Mouse (Mus musculus): ENCODE results near the gene Ino80b. TPM values are rescaled to one million over a fixed set of nuclear protein-coding genes. Genes with fewer than 3 reads are reported as not detected.
A peak's percentile ranks its signal among the peaks of the same experiment; 100 is the strongest.

The Ino80b gene
- total RNA-seq, 2 experiments from 2014 or later, result 24.9 to 26.4 TPM

DNA sequence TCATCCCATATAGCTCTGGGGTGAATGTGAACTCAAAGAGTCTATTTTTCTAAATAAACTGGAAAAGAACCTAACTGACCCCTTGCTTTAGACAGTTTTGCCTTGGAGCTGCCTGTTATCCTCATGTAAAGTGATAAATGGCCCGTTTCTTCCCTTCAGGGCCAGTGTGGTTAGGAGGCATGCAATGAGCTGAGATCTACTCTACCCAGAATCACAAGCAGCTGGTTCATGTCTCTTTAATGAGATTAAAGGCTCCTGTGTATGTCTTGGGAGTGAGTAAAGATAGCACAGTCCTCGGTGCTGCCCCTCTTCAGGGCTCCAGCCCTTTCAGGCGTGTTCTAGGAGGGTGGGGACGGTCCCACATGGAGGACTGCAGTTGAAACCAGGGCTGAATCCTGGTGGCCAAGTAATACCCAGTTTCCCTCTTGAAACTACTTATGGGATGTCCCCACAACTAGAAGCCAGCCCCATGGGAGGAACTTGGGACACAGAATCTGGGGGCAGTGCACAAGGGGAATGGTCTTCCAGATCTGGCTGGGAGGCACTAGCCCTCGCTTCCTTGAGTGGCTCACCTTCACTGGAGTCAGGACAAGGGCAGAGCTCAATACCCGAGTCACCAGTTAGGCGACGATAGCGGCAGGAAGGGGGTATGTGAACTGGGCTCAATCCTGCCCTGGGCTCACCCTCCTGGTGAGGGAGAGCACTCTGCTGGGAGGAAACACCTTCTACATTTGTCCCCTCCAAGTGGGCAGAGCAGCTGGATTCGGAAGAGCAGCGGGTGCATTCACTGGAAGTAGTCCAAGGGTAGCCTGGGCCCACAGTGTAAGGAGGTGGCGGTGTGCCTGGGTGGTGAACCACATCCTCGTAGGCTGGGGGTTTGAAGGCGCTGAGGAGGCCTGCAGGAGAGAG is 6.2 kb downstream of the Ino80b start:
- intact Hi-C loops (cut with DNase I), result loop anchor here (5.0 kb wide), 1 partner anchor 38 kb away; the partner anchor contains the start of genes 1700003E16Rik and Wdr54
- DNase-seq, result no peak

DNA sequence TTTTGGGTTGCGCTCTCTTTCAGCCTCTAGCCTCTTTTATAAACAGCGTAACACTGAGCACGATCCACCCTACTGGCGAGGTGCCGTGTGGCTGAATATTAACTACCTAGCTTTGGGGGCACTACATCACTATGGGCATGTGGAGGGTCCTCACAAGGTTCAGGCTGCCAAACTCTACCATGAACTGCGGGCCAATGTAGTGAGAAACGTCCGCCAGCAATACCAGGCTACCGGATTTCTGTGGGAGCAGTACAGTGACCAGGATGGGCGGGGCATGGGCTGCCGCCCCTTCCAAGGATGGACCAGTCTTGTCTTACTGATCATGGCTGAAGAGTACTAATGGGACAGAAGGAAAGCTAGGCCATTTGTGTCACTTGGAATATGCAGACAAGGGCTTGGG is 6.9 kb downstream of the Ino80b start:
- no peak for DNase-seq
- intact Hi-C loops (cut with DNase I), result loop anchor here (5.0 kb wide), 1 partner anchor 39 kb away; the partner anchor contains the start of genes 1700003E16Rik and Wdr54

DNA sequence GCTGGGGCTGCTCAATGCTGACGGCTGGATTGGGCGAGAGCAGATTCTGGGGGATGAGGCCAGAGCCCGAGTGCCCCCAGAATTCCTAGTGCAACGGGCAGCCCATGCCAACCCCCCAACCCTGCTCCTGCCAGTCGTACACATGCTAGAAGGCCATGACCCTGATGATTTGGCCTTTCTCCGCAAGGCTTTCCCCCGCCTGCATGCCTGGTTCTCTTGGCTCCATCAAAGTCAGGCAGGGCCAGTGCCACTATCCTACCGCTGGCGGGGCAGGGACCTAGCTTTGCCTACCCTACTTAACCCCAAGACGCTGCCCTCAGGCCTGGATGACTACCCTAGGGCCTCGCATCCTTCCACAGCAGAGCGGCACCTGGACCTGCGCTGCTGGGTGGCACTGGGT is 7.6 kb downstream of the Ino80b start:
- intact Hi-C loops (cut with DNase I), result loop anchor here (5.0 kb wide), 1 partner anchor 40 kb away; the partner anchor contains the start of genes 1700003E16Rik and Wdr54
- DNase-seq, result no peak

DNA sequence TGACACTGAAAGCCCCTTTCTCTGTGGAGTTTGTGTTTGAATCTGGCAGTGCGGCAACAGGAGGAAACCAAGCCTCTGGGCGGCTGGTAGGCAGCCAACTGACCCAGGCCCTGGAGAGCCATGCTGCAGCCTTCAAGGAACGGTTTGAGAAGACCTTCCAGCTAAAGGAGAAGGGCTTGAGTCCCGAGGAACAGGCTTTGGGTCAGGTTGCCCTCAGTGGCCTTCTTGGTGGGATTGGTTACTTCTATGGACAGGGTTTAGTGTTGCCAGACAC is 8.1 kb downstream of the Ino80b start:
- DNase-seq, result no peak
- intact Hi-C loops (cut with DNase I), result loop anchor here (5.0 kb wide), 1 partner anchor 40 kb away; the partner anchor contains the start of genes 1700003E16Rik and Wdr54

DNA sequence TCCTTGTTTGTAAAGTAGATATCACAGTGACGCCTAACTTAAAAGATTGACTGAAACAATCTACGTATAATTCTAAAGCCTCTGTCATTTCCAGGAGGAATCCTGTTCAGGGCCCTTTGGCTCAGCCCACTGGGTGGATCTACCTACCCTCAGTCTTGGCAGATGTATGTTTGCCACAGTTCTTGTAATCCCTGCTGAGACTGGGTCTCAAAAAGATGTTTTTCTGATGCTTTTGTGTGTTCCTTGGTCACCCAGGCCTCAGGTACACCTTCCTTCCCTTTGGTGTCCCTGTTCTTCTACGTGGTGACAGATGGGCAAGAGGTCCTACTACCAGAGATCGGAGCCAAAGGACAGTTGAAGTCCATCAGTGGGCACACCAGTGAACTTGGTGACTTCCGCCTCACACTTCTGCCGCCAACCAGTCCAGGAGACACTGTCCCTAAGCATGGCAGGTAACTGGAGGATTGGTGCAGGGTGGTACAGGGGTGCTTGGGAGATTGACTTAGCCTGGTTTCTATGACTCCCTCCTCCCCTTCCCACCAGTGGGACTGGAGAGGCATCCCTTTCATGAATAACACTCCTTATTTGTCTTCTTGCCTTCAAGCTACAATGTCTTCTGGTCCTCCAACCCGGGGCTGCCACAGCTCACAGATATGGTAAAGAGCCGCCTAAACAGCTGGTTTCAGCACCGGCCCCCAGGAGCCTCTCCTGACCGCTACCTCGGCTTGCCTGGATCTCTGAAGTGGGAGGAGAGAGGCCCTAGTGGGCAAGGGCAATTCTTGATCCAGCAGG is 8.7 kb downstream of the Ino80b start:
- intact Hi-C loops (cut with DNase I), result loop anchor here (5.0 kb wide), 1 partner anchor 41 kb away; the partner anchor contains the start of genes 1700003E16Rik and Wdr54
- DNase-seq, result no peak

DNA sequence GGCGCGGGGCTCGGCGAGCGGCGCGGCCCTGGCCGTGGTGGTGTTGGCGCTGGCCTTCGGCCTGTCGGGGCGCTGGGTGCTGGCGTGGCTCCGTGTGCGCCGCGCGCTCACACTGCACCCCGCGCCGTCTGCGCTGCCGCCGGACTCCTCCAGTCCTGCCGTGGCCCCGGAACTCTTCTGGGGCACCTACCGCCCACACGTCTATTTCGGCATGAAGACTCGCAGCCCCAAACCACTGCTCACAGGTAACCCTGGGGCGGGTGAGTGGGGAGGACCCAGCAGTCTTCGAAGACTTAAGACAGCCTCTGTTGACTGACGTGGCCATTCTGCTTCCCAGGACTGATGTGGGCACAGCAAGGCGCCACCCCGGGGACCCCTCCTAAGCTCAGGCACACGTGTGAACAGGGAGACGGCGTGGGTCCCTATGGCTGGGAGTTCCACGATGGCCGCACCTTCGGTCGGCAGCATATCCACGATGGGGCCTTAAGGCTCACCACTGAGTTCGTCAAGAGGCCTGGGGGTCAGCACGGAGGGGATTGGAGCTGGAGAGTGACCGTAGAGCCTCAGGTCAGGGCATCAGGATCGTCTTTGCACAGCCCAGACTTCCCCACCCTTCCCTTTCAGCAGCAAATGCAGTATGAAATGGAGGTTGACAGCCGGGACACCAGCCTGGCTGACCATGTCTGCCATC is 9.4 kb downstream of the Ino80b start:
- intact Hi-C loops (cut with DNase I), result loop anchor here (5.0 kb wide), 1 partner anchor 41 kb away; the partner anchor contains the start of genes 1700003E16Rik and Wdr54

DNA sequence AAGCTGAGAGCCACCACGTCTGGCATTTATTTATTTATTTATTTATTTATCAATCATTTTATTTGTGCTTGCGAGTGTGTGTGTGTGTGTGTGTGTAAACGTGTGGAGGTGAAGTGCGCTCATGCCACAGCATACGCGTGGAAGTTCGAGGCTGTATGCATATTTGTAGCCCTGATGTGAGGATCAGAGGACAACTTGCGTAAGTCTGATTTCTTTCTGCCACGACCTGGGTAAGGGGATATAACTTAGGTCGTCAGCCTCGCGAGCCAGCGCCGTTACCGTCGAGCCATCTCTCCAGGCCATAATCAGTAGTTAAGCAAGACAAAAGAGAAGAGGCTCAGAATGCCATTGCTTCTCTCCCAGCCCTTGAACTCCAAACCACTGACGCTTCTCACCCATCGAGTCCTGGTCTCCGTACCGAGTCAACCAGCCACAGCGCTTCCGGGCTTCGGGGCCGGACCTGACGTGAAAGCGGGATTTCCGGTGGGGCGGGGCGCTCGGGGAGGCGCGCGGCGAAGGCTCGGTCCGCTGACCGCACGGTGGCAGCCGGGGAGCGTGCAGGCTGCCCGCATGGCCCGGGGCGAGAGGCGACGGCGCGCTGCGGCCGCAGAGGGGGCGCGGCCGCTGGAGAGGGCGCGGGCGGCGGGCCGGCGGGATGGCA is 10.1 kb downstream of the Ino80b start, which contains the start of gene Mogs:
TSS of gene Mogs (plus strand) at position 486 of the 661 bp plus-strand sequence.
- DNase-seq, result peak; percentile 94
- intact Hi-C loops (cut with DNase I), result loop anchor here (5.0 kb wide), 1 partner anchor 42 kb away; the partner anchor contains the start of genes 1700003E16Rik and Wdr54

More for the DNA sequence above, 9.4 kb downstream of the Ino80b start:
- no peak for DNase-seq

DNA sequence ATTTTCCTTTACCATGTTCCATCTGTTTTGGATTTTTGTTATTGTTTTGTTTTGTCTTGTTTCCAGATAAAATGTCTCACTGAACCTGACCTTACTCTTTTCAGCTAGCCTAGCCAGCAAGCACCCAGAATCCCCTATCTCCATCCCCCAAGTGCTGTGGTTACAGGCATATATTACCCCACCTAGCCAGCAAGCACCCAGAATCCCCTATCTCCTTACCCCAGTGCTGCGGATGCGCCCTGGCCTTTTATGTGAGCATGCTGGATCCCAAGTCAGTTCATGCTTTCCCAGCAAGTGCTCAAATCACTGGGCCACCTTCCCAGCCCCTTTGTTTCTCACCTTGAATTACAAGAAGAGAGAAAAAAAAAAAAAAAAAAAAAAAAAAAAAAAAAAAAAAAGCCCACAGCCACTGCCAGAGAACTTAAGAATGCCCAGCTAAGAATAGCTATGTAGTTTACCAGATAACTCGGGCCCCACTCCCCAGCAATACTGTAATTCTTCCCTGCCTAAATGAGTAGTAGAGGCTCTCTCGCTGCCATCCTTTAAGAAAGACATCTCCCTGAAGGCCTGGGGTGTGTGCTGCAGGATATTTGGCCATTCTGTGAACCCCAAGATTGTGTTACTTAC is 13.6 kb downstream of the Ino80b start:
- DNase-seq, result no peak
- intact Hi-C loops (cut with DNase I), result no loop called here

DNA sequence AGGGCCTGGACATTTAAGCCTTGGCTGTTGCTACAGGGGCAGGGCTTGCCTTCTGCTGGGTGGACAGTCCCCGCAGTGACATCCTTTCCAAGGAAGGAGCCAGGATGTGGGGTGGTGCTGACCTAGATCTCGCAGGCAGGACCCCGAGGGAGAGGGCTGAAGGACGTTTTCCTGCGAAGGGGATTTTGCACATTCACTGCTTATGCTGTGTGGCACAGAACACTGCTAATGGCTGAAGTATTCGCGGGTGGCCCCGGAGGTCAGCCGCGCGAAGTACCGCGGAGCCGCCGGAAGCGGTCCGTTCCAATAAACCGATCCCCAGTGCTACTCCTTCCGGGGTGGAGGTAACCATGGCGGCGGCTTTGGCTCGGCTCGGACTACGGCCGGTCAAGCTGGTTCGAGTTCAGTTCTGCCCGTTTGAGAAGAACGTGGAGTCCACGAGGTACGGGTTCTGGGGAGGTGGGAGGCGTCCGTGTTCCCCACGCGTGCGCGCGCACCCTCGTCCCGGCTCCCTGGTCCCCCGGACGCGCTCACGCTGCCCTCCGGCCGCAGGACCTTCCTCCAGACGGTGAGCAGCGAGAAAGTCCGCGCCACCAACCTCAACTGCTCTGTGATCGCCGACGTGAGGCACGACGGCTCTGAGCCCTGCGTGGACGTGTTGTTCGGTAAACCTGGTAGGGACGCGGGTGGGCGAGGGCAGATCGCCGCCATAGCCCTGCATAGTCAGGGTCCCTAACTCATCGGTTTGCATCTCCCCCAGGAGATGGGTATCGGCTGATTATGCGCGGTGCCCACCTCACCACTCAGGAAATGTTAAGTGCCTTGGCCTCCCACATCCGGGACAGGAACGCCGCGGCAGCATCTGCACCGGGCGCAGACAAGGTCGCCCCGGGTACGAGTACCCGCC is 16.2 kb downstream of the Ino80b start, which contains the start of gene Mrpl53:
TSS of gene Mrpl53 (plus strand) at position 279 of the 907 bp plus-strand sequence.
- DNase-seq, result peak; percentile 85
- intact Hi-C loops (cut with DNase I), result no loop called here

DNA sequence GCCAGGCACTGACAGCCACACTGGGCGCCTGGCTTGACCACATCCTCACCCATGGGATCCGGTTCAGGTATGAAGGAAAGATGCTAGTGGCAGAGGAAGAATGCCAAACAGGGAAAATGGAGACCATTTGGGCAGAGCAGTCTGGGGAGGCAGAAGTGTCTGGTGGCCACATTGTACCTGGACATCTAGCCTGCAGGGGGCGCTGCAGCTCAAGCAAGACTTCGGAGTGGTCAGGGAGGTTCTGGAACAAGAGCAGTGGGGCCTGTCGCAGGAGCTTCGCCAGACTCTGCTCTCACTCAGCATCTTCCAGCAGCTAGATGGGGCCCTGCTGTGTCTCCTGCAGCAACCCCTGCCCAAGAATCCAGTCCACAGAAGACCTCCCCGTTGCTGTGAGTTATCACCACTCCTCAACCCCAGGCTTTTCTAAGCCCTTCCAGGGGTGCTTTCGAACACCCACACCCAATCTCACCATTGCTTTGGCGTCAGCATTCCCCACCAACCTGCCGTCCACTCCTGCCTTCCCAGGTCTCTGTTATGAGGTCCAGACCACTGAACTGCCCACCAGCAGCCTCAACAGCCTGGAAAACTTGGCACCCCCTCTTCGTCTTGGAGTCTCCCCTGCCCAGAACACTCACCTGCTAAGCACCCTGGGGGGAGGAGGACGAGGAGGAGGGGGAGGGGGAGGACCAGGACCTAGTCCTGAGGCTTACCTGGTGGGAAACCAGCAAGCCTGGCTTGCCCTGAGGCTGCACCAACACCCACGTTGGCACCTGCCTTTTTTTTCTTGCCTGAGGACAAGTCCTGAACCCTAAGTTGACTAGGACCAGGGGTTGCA is 17.4 kb downstream of the Ino80b start:
- intact Hi-C loops (cut with DNase I), result no loop called here
- DNase-seq, result peak; percentile 87

DNA sequence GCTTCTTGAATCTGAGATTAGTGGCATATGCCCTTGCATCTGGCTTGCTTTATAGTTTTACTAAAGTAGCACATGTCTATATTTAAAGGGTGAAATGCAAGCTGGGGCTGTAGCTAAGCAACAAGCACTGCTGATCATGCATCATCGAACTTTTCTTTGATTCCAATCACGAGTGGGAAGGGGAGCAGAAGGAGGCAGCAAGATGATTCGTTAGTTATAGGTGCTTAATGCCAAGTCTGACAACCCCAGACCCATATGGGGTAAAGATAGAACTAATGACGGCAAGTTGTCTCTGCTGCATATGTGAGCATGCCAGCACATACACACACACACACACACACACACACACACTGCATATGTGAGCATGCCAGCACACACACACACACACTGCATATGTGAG is 21.1 kb downstream of the Ino80b start:
- no peak for DNase-seq
- intact Hi-C loops (cut with DNase I), result loop anchor here (5.0 kb wide), 1 partner anchor 107 kb away; no protein-coding TSS in a partner anchor

DNA sequence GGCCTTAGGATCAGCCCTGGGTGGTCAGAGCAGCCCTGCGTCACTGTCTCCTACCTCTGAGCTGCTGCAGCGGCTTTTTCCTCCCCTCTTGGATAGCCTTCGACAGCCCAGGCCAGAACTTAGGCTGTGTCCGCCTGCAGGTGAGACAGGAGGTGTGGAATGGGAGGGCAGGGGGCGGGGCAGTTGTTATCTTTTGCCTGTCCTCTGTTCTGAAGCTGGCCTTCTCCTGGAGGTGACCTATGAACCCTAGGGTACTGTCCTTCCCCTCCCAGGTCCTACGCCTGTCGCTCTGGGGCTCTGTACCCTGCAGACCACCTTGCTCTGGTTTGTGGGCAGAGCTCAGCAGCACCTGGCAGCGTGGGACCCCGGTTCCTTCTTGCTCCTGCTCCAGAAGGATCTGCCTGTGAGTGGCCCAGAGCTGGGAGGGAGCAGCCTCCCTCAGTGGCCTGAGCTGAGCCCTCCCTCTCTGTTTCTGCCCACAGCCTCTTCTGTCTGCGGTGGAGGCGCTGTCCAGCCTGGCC is 22.0 kb downstream of the Ino80b start:
- no peak for DNase-seq
- intact Hi-C loops (cut with DNase I), result loop anchor here (5.0 kb wide), 1 partner anchor 106 kb away; no protein-coding TSS in a partner anchor

DNA sequence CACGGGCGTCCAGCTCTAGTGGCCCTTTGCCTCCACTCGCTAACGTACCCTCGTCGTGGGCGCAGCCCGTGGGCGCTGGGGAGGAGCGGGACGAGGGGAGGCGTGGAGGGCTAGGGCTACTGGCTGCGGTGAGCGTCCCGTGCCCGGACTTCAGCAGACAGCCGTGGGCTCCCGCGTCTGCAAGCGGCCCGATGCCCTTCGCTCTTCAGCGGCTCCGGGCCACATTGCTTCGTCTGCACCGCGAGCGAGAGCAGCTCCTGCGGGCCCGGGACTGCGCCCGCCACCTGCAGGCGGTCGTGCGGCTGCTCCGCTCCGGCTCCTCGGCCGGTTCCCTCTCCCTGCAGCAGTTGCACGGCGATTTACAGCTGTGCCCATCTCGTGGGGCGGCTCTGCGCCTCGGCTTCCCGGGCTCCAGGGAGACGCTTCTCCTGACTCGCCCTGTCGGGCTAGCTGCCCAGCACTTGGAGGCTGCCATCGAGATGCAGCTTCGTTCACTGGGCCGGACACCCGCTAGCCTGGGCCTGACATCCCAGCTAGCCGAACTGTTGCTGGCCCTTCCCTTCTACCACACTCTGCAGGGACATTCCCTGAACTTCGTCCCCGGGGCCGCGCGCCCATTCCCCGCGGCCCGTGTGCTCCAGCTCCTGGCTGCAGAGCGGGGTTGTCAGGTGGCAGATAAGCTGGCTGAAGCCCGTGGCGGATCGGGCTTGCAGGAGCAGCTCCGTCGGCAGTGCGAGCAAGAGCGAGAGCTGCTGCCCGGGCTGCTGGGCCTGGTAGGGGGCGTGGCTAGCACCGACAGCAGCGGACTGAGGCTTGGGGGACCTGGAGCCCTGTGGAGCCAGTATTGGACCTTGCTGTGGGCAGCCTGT is 23.3 kb downstream of the Ino80b start:
- intact Hi-C loops (cut with DNase I), result loop anchor here (5.0 kb wide), 1 partner anchor 105 kb away; no protein-coding TSS in a partner anchor
- peak; percentile 58 for DNase-seq

DNA sequence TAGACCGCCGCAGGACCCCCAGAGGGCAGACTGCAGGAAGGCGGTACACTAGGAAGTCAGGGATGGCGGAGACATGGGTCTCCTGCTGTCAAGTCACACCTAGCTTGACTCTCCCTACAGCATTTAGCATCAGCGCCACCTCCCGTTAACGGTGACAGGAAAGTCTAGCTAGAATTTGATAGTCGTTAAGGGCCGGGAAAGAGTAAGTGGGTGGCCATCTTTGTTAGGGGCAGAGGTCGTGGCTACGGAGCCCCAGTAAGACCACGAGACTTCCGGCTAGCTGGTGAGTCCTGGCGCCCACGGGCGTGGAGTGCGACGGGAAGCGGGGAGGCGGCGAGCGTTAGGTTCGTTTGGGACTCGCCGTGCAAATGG is 23.9 kb downstream of the Ino80b start, which contains the start of the genes Ccdc142 and Gm42688:
TSS of gene Ccdc142 (plus strand) at position 286 of the 372 bp plus-strand sequence.
TSS of gene Gm42688 (plus strand) at position 302 of the 372 bp plus-strand sequence.
- DNase-seq, result peak; percentile 88
- intact Hi-C loops (cut with DNase I), result loop anchor here (5.0 kb wide), 1 partner anchor 104 kb away; no protein-coding TSS in a partner anchor

DNA sequence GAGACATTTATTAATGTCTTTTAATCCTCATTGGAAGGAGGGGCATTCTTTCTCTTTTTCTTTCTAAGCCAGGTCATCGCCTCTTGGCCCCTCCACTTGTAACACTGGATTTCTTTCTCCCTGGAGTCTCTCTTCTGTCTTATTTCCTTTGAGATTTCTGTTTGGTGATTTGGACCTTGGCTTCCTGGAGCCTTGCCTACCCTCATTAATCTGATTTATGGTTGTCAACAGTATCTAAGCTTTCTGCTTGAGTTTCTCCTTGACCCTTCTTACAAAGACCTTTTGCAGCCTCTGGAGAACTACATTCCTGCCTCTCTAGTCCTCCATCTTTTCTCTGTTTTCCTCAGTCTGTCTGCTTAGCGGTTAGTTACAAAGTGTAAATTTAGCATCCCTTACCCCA is 26.8 kb downstream of the Ino80b start:
- no peak for DNase-seq
- intact Hi-C loops (cut with DNase I), result no loop called here

DNA sequence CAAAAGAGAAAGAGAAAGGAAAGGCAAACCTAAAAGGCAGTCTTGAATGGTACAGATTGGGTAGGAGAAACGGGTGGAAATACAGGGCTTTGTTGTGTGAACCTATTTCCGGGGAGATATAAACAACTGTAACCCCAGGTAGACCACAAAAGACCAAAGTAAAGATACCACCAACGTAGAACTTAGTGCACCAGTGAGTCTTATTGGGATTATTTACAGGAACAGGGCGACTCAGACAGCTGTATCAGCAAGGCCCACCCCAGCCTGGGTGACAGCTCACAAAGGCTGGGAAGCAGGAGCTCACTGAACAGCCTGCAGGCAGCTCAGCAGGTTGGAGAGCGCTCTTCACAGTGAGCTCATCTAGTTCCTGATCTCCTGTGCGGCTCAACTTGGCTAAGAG is 29.3 kb downstream of the Ino80b start:
- DNase-seq, result no peak
- intact Hi-C loops (cut with DNase I), result no loop called here
